Mouse (Mus musculus): ENCODE measurements at regions not wholly inside any gene's neighbourhood (a gene's known extent, or its start where the extent isn't known, plus 50 kb on each side); places are given as distances from the start of the nearest gene placed in this dataset.

DNA sequence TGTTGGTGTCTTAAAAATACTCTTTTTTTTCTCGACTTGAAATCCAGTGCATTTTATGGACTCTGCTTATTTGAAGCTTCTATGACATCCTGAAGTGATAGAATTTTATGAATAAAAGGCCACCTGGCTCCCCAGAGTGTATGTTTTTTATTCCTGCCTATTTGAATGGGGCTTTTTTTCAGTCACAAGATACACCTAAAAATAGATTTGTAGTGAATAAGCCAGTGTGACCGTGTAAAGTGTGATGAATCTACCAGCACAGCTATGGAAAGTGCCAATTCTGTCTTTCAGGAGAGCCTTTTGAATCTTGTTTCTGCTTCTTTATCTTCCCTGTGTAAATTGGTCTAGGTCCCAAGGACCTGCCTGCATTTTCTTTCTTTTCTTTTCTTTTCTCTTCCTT is 119.8 kb upstream of the Pex5l start:
- no peak for DNase-seq

DNA sequence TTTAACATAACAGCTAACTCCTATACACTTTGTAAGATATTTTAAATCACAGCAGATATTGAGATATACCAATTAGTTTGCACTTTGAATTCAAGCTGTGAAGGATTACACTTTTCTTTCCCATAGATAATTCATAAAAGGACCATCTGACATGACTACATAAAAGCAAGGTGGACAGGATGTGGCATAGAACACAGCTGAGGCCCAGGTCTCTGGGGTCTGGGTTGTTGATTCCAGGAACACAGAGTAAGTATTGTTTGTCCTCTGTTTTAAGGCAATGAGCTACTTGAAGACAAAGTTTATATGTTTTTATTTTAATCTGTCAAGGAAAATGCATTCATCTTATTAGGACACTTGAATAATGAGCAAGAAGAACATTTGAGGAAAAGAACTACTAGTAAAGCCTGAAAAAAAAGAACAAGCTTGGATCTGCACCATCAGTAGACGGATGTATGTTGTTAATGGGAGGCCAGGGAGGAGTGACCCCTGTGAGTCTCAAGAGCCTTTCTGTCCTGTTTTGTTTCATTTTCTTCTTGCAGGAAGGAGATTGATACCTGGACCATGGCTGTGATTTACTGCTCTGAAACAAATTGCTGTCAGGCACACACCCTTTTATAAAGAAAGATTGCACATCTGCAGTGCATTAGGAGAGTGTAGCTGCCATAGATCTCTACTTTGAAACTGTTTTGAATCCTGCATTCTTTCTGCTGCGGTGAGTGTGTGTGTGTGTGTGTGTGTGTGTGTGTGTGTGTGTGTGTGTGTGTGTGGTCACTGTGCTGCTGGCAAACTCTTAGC is 76.4 kb upstream of the Pex5l start:
- DNase-seq = no peak

DNA sequence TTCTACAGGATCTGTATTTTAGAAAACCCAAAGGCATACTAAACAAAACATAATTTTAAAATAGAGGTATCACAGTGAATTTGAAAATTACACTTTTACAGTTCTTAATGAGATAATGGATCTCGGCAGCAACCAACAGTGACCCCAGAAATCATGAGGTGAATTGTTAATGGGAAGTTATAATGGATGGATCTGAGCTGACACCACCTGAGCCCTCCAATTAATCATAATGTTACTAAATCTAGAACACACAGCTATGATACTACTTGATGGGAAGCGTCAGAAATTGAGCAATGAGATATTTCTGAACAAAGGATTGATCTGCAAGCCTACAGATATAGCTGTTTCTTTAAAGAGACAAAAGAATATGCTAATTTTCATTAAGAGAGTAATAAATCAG is 75.2 kb upstream of the Pex5l start:
- DNase-seq = no peak

DNA sequence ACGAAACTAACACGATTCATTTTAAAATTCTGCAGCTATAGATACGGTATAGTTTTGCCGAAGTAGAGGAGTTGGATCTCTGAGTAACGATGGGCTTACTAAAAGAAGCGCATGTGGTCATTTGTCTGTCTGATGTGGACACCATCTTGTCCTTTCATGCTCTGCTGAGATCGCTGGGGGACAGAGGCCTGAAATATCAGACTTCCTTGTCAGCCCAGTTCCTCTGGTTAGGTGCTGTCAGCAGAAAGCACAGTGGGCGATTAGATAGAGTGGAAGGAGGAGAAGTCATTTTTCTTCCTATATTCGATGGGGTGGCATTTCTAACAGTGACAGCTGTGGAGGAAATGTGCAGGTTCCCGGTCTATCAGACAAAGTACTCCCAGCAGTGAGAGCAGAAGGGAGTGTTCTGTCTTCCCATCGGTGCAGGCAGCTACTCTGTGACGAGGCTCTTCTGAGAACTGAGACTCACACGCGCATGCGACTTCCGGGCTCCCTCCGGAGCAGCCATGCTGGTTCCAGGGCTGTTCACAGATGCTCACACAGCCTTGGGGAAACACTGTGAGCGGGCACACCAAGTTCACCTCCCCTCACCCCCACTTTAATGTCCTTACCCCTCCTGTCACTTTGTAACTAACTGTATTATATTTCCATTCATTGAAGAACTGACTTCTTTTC is 74.5 kb upstream of the Pex5l start:
- DNase-seq = no peak

DNA sequence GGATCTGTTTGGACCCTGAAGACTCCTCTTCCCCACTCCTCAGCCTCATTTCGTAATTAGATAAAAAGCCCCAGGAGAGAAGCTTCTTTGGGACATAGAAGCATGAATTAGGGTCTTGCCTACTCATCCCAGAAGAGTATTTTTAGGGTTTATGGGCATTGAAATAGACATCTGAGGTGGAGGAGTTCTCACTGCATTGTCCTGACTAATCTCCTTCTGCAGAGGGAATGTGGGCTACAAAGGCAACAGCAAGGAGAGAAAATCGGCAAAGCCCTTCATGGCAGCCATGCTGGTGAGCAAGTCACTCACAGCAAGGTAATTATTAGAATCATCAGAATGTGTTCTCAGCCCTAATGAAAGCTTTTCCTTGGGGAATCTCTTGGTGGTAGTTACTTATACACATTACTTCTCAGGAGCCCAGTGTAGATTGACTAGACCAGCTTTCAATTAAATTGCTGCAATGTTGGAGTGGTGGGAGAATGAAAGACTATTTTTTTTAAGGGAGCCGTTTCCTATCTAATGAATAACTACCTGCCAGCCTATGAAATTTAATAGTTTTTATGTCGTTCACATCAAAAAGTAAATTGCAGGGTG is 68.3 kb upstream of the Pex5l start:
- no peak for DNase-seq

All from kidney, postnatal 4 days (tissue).